Mouse (Mus musculus) layer of hippocampus, postnatal 14 days (tissue): Measurements from ENCODE around the gene Olfr137. TPM values are rescaled to one million over a fixed set of nuclear protein-coding genes. Genes with fewer than 3 reads are reported as not detected.

Source experiments
- DNase-seq, 2 experiments: peaks; one replicate each; pipeline ENCODE4 v3.0.0; 2021 to 2022; ENCODE audit warnings: low spot score in 2 of 2, mixed read lengths in 1 of 2
- long read RNA-seq, 2 experiments: library from polyadenylated mRNA; stranded (forward); transcript quantifications; one replicate each; pipeline ENCODE4 v2.0.0; 2021
- total RNA-seq, 2 experiments: library from RNA; stranded (reverse); gene quantifications; 2 replicates each; pipeline ENCODE4 v1.2.3; 2021

The Olfr137 gene
- total RNA-seq = not detected
- long read RNA-seq, experiment 1 = 0 reads
- long read RNA-seq, experiment 2 = 0 reads

DNA sequence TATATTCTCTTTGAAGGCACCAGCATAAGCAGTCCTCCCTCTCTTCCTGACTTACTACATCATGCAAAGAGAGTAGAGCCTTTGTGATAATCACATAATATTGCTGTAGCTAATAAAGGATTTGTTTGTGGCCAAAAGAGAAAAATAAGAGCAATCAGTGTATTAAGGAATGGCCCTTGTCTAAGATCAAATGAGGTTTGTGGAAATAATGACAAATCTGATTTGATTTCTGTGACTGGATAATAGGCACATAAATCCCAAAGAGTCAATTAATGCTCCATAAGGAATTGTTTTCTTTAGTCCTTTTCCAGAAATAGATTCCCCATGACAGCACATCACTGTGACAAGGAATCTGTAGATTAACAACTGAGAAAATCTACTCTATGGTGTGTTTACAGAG lies at the start of gene Olfr137:
Gene Olfr137, minus strand, starts transcription at position 101 of the 400 bp plus-strand sequence.
- DNase-seq = no peak

DNA sequence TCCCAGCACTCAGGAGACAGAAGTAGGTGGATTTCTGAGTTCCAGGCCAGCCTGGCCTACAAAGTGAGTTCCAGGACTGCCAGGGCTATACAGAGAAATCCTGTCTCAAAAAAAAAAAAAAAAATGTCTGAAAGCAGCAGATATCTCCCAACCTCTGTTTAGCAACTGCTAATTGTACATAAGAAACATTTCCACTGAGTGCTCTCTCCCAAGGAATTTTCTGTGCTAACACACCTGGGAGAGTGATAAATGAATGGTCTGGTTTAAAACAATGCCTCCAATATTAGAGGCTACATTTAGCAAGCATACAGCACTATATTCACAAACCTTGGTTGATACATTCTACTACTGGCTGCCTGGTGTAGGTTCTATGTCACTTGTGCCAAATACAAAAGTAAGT lies 22.2 kb upstream of the Olfr137 start, which contains the start of gene Olfr136:
Gene Olfr136, plus strand, starts transcription at position 301 of the 400 bp plus-strand sequence.
- no peak for DNase-seq

DNA sequence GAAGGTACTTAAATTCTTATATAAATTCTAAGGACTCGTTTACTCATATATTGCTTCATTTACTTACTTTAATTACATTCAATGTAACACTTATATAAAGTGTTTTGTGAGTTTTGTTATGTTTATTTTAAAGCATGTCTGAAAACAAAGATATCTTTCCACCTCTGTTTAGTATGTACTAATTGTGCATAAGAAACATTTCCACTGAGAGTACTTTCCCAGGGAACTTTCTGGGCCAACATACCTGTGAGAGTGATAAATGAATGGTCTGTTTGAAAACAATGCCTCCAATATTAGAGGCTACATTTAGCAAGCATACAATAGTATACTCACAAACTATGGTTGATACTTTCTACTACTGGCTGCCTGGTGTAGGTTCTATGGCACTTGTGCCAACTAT lies 46.6 kb downstream of the Olfr137 start, which contains the start of gene Olfr138:
Gene Olfr138, plus strand, starts transcription at position 301 of the 400 bp plus-strand sequence.
- no peak for DNase-seq

Other genes starting within 250 kb of the Olfr137 start
- not detected for gene Olfr129, start 247.5 kb downstream of the Olfr137 start, total RNA-seq
- gene Olfr130, start 243.6 kb downstream of the Olfr137 start, total RNA-seq = not detected
- gene Olfr131, start 218.9 kb downstream of the Olfr137 start, total RNA-seq = not detected
- gene Olfr132, start 173.0 kb downstream of the Olfr137 start, total RNA-seq = not detected
- gene Olfr133, start 162.3 kb downstream of the Olfr137 start, total RNA-seq = not detected
- not detected for gene Olfr134, start 136.2 kb downstream of the Olfr137 start, total RNA-seq
- not detected for gene Olfr135, start 103.2 kb downstream of the Olfr137 start, total RNA-seq
- gene Olfr138, start 46.5 kb downstream of the Olfr137 start, total RNA-seq = not detected
- not detected for gene Olfr136, start 22.3 kb upstream of the Olfr137 start, total RNA-seq
- not detected for gene Esp36, start 112.6 kb upstream of the Olfr137 start, total RNA-seq
- not detected for gene Esp34, start 246.6 kb upstream of the Olfr137 start, total RNA-seq